Mouse (Mus musculus): ENCODE measurements around the gene Use1. TPM values are rescaled to one million over a fixed set of nuclear protein-coding genes. Genes with fewer than 3 reads are reported as not detected.

The Use1 gene
- total and polyA plus RNA-seq, 3 experiments = 34.5 to 151 (median 70.8) TPM

- ATAC-seq (ENCODE audit: extremely low read depth, insufficient number of reproducible peaks, low FRiP score, poor library complexity, severe bottlenecking) (no peak), DNase-seq (ENCODE audit: low spot score) (no peak)
- Histone ChIP-seq H3K9me3 (replicated peaks) (no peaks in the 10 kb centered on the region), H3K4me1 (ENCODE audit: insufficient read depth, low read depth, low read length) (no peaks in the 10 kb centered on the region), H3K4me3 (ENCODE audit: low read depth, low read length) (no peak overlapping the region), H3K27me3 (ENCODE audit: insufficient read depth, low read length) (no peaks in the 10 kb centered on the region), H3K36me3 (replicated peaks) (peaks cover 97% of the 10 kb centered on the region)
- TF ChIP-seq POLR2AphosphoS5 (IDR thresholded peaks at IDR 0.05; ENCODE audit: insufficient replicate concordance, low read depth, low read length) = no peak
- no peak for TF ChIP-seq GATA2 (IDR thresholded peaks at IDR 0.05; ENCODE audit: borderline replicate concordance, low read depth, low read length)
Measured at GRCm38 (mm10) chr8:71346581-71346980, 20.1 kb upstream of the Use1 start.

DNA sequence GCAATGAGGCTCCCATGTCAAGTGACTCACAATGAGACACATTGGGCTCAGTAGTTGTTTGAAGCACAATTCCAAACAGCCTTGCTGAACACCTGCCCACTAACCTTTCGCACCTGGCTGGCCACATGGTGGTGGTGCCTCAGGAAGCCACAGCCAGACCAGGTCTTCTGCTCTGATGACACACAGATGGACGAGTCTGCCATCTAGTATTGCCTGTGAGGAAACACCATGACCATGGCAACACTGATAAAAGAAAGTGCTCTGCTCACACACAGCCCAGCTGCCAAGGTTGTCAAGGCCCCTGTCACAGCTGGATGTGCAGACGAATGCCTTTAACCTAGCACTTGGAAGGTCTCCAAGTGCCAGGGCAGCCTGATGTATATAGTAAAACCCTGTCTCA is 15.5 kb upstream of the Use1 start:
- ATAC-seq (ENCODE audit: extremely low read depth, insufficient number of reproducible peaks, low FRiP score, poor library complexity, severe bottlenecking) = no peak
- Histone ChIP-seq H3K36me3 (replicated peaks) (peaks cover 99% of the 10 kb centered on the region), H3K4me1 (ENCODE audit: insufficient read depth, low read depth, low read length) (no peaks in the 10 kb centered on the region), H3K9me3 (replicated peaks) (no peaks in the 10 kb centered on the region), H3K27me3 (ENCODE audit: insufficient read depth, low read length) (no peaks in the 10 kb centered on the region), H3K4me3 (ENCODE audit: low read depth, low read length) (no peak overlapping the region)
- no peak for TF ChIP-seq CTCF (IDR thresholded peaks at IDR 0.05; ENCODE audit: low read depth, low read length)
- TF ChIP-seq POLR2AphosphoS5 (IDR thresholded peaks at IDR 0.05; ENCODE audit: insufficient replicate concordance, low read depth, low read length) = no peak
- no peak for TF ChIP-seq GATA1 (IDR thresholded peaks at IDR 0.05; ENCODE audit: borderline replicate concordance, low read length)
- no peak for TF ChIP-seq GATA2 (IDR thresholded peaks at IDR 0.05; ENCODE audit: borderline replicate concordance, low read depth, low read length)
- TF ChIP-seq TAL1 (conservative IDR thresholded peaks at IDR 0.05; ENCODE audit: low read depth, low read length) = no peak
- DNase-seq (ENCODE audit: low spot score) = no peak

DNA sequence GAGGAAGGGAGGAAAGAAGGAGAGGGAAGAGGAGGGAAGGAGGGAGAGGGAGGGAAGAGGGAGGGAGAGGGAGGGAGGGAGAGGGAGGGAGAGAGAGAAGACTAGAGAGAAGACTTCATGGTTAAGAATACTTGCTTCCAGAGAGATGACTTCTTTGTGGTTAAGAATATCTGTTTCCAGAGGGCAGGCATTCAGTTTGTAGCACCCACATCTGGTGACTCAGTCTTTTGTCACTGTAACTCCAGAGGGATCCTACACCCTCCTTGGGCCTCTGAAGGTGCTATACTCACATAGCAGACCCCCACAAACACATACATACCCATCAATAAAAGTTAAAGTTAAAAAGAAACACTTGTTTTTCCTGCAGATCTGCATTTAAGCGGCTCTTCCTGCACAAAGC is 15.1 kb upstream of the Use1 start:
- H3K4me3 ChIP-seq (ENCODE audit: low read depth, low read length) = no peak overlapping the region
- no peaks in the 10 kb centered on the region for H3K27me3 ChIP-seq (ENCODE audit: insufficient read depth, low read length)
- H3K4me1 ChIP-seq (ENCODE audit: insufficient read depth, low read depth, low read length) = no peaks in the 10 kb centered on the region
- no peak for ATAC-seq (ENCODE audit: extremely low read depth, insufficient number of reproducible peaks, low FRiP score, poor library complexity, severe bottlenecking)
- TF ChIP-seq TAL1 (conservative IDR thresholded peaks at IDR 0.05; ENCODE audit: low read depth, low read length) (no peak), GATA2 (IDR thresholded peaks at IDR 0.05; ENCODE audit: borderline replicate concordance, low read depth, low read length) (no peak), CTCF (IDR thresholded peaks at IDR 0.05; ENCODE audit: low read depth, low read length) (no peak), POLR2AphosphoS5 (IDR thresholded peaks at IDR 0.05; ENCODE audit: insufficient replicate concordance, low read depth, low read length) (no peak), GATA1 (IDR thresholded peaks at IDR 0.05; ENCODE audit: borderline replicate concordance, low read length) (no peak)
- H3K36me3 ChIP-seq (replicated peaks) = peaks cover 99% of the 10 kb centered on the region
- DNase-seq (ENCODE audit: low spot score) = no peak
- no peaks in the 10 kb centered on the region for H3K9me3 ChIP-seq (replicated peaks)

- Histone ChIP-seq H3K27me3 (ENCODE audit: insufficient read depth, low read length) (no peaks in the 10 kb centered on the region), H3K36me3 (replicated peaks) (peaks cover 86% of the 10 kb centered on the region), H3K9me3 (replicated peaks) (no peaks in the 10 kb centered on the region), H3K4me3 (ENCODE audit: low read depth, low read length) (no peak overlapping the region), H3K4me1 (ENCODE audit: insufficient read depth, low read depth, low read length) (peaks cover 10% of the 10 kb centered on the region)
- no peak for TF ChIP-seq GATA2 (IDR thresholded peaks at IDR 0.05; ENCODE audit: borderline replicate concordance, low read depth, low read length)
- TF ChIP-seq TAL1 (conservative IDR thresholded peaks at IDR 0.05; ENCODE audit: low read depth, low read length) = no peak
- no peak for TF ChIP-seq POLR2AphosphoS5 (IDR thresholded peaks at IDR 0.05; ENCODE audit: insufficient replicate concordance, low read depth, low read length)
- no peak for TF ChIP-seq GATA1 (IDR thresholded peaks at IDR 0.05; ENCODE audit: borderline replicate concordance, low read length)
- TF ChIP-seq CTCF (IDR thresholded peaks at IDR 0.05; ENCODE audit: low read depth, low read length) = no peak
- DNase-seq (ENCODE audit: low spot score) (no peak), ATAC-seq (ENCODE audit: extremely low read depth, insufficient number of reproducible peaks, low FRiP score, poor library complexity, severe bottlenecking) (no peak)
Measured at GRCm38 (mm10) chr8:71358026-71358425, 8.6 kb upstream of the Use1 start.

GRCm38 (mm10) chr8:71367529-71368176 is 1.0 kb downstream of the Use1 start:
- Histone ChIP-seq H3K4me3 (ENCODE audit: low read depth, low read length) (peak overlapping the region; percentile 81), H3K36me3 (replicated peaks) (peaks cover 33% of the 10 kb centered on the region), H3K27me3 (ENCODE audit: insufficient read depth, low read length) (no peaks in the 10 kb centered on the region), H3K9me3 (replicated peaks) (no peaks in the 10 kb centered on the region), H3K4me1 (ENCODE audit: insufficient read depth, low read depth, low read length) (peaks cover 49% of the 10 kb centered on the region)
- peak; percentile 94 for DNase-seq (ENCODE audit: low spot score)
- ATAC-seq (ENCODE audit: extremely low read depth, insufficient number of reproducible peaks, low FRiP score, poor library complexity, severe bottlenecking) = no peak
- TF ChIP-seq GATA2 (IDR thresholded peaks at IDR 0.05; ENCODE audit: borderline replicate concordance, low read depth, low read length) (no peak), CTCF (IDR thresholded peaks at IDR 0.05; ENCODE audit: low read depth, low read length) (no peak), GATA1 (IDR thresholded peaks at IDR 0.05; ENCODE audit: borderline replicate concordance, low read length) (no peak), TAL1 (conservative IDR thresholded peaks at IDR 0.05; ENCODE audit: low read depth, low read length) (no peak), POLR2AphosphoS5 (IDR thresholded peaks at IDR 0.05; ENCODE audit: insufficient replicate concordance, low read depth, low read length) (no peak)

DNA sequence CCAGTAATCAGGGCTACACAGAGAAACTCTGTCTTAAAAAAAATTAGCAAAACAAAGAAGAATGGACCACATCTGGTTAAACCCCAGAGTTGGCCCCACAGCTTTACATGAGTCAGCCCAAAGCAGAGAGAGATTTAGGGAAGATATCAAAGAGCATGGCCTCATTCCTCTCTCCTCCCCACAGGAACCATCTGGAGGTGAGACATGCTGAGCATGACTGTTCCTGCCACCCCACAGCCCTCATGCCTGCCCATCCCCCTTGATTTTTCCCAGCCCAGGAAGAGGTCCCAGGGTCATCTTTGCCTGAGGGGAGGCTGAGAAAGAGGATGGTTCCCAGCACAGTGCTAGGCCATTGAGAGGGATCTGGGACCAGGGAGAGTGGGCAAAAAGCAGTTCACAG is 1.7 kb downstream of the Use1 start:
- no peak for ATAC-seq (ENCODE audit: extremely low read depth, insufficient number of reproducible peaks, low FRiP score, poor library complexity, severe bottlenecking)
- H3K27me3 ChIP-seq (ENCODE audit: insufficient read depth, low read length) = no peaks in the 10 kb centered on the region
- peak overlapping the region; percentile 48; the same call in 1 of the 2 replicates for H3K4me3 ChIP-seq (ENCODE audit: low read depth, low read length)
- DNase-seq (ENCODE audit: low spot score) = no peak
- H3K4me1 ChIP-seq (ENCODE audit: insufficient read depth, low read depth, low read length) = peaks cover 54% of the 10 kb centered on the region
- TF ChIP-seq GATA1 (IDR thresholded peaks at IDR 0.05; ENCODE audit: borderline replicate concordance, low read length) = no peak
- TF ChIP-seq CTCF (IDR thresholded peaks at IDR 0.05; ENCODE audit: low read depth, low read length) = no peak
- no peak for TF ChIP-seq GATA2 (IDR thresholded peaks at IDR 0.05; ENCODE audit: borderline replicate concordance, low read depth, low read length)
- TF ChIP-seq POLR2AphosphoS5 (IDR thresholded peaks at IDR 0.05; ENCODE audit: insufficient replicate concordance, low read depth, low read length) = no peak
- no peak for TF ChIP-seq TAL1 (conservative IDR thresholded peaks at IDR 0.05; ENCODE audit: low read depth, low read length)
- H3K9me3 ChIP-seq (replicated peaks) = no peaks in the 10 kb centered on the region
- H3K36me3 ChIP-seq (replicated peaks) = peaks cover 37% of the 10 kb centered on the region
